In the genomic region with DNA sequence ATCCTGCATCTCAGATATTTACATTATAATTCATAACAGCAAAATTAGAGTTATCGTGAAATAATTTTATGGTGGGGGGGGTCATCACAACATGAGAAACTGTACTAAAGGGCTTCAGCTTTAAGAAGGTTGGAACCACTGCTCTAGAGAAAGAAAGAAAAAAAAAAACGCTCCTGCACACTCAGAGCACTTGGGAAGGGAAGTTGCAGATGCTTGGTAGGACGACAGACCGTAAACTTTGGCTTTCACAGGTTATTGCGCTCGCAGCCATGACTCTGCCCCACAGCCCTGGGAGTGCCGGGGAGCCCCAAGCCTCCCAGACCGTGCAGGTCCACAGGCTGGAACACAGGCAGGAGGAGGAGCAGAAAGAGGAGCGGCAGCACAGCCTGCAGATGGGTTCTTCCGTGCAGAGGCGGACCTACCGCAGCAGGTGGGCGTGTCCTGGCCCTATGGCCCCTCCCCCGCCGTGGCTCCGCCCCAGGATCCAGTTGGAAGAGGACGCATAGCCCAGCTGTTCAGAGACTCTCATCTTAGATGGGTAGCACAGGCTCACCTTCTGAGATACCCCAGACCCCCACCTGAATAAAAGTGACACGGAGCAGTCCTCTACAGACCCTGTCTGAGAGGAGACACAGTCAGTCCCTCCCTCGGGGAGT, we compare ENCODE assay signal across 8 mouse cellular contexts. TPM values are rescaled to one million over a fixed set of nuclear protein-coding genes. Genes with fewer than 3 reads are reported as not detected.
DNase-seq lines count a peak whose midpoint lies in the region; ATAC-seq lines count a peak whose summit lies in the region.

No protein-coding gene starts in this region.

- ATAC-seq in intestine, embryonic 14.5 days (replicated peaks; ENCODE audit: low FRiP score, low TSS enrichment, low read depth): peak; percentile 88
- ATAC-seq in limb, embryonic 13.5 days (ENCODE audit: low FRiP score, low read depth): peak; percentile 46; the same call in 1 of the 2 replicates
- peak; percentile 56 for ATAC-seq in midbrain, embryonic 12.5 days (ENCODE audit: low FRiP score, low read depth)
- ATAC-seq in activated CD4-positive, CD25-positive, alpha-beta regulatory T cell, adult 4 months: no peak

- H3K27ac ChIP-seq in brown adipose tissue, adult 24 weeks (replicated peaks; ENCODE audit: low read depth, low read length): no peak overlapping the region
- no peak overlapping the region for H3K27ac ChIP-seq in intestine, embryonic 14.5 days (ENCODE audit: low read depth)
- H3K27ac ChIP-seq in limb, embryonic 13.5 days: no peak overlapping the region
- no peak overlapping the region for H3K27ac ChIP-seq in midbrain, embryonic 12.5 days (replicated peaks)

- H3K4me2 ChIP-seq in intestine, embryonic 14.5 days (ENCODE audit: low read length): peak overlapping the region; percentile 47
- peak overlapping the region; percentile 59 for H3K4me2 ChIP-seq in limb, embryonic 13.5 days (replicated peaks)
- H3K4me2 ChIP-seq in midbrain, embryonic 12.5 days (replicated peaks): peak overlapping the region; percentile 48

- H3K9me3 ChIP-seq in intestine, embryonic 14.5 days (ENCODE audit: control insufficient read depth, low read length): no peaks in the 10 kb centered on the region
- no peaks in the 10 kb centered on the region for H3K9me3 ChIP-seq in limb, embryonic 13.5 days
- no peaks in the 10 kb centered on the region for H3K9me3 ChIP-seq in midbrain, embryonic 12.5 days

- H3K4me3 ChIP-seq in brown adipose tissue, adult 24 weeks (ENCODE audit: insufficient read depth, low read depth, low read length): peak overlapping the region; percentile 27; the same call in 1 of the 2 replicates
- peak overlapping the region; percentile 21 for H3K4me3 ChIP-seq in intestine, embryonic 14.5 days (ENCODE audit: low read depth, low read length)
- H3K4me3 ChIP-seq in limb, embryonic 13.5 days: peak overlapping the region; percentile 34
- H3K4me3 ChIP-seq in midbrain, embryonic 12.5 days: peak overlapping the region; percentile 32

- peak; percentile 8 for DNase-seq in NIH3T3 (ENCODE audit: low read depth)
- DNase-seq in frontal cortex, postnatal 36 days (ENCODE audit: low spot score in 2 of 2): peak; percentile 8 to 22
- peak; percentile 88 for DNase-seq in intestine, embryonic 14.5 days (ENCODE audit: low spot score)
- DNase-seq in spleen, adult 18-20 months: peak; percentile 15 to 30

- no peaks in the 10 kb centered on the region for H3K4me1 ChIP-seq in brown adipose tissue, adult 24 weeks (ENCODE audit: control insufficient read depth, insufficient read depth, insufficient read length, low read length)
- H3K4me1 ChIP-seq in intestine, embryonic 14.5 days (replicated peaks; ENCODE audit: control insufficient read depth, insufficient read depth, low read length): 0 out of 2 replicates have a peak, but pooled peaks cover 2% of the 10 kb centered on the region
- peaks cover 12% of the 10 kb centered on the region; the same call in 1 of the 2 replicates for H3K4me1 ChIP-seq in limb, embryonic 13.5 days
- peaks cover 11% of the 10 kb centered on the region; the same call in 1 of the 2 replicates for H3K4me1 ChIP-seq in midbrain, embryonic 12.5 days

- H3K36me3 ChIP-seq in intestine, embryonic 14.5 days (ENCODE audit: control insufficient read depth, insufficient read depth, low read length): no peaks in the 10 kb centered on the region
- H3K36me3 ChIP-seq in limb, embryonic 13.5 days: no peaks in the 10 kb centered on the region
- no peaks in the 10 kb centered on the region for H3K36me3 ChIP-seq in midbrain, embryonic 12.5 days

- H3K27me3 ChIP-seq in intestine, embryonic 14.5 days (replicated peaks; ENCODE audit: control insufficient read depth, insufficient read depth, low read length): no peaks in the 10 kb centered on the region
- peaks cover 10% of the 10 kb centered on the region; the same call in 1 of the 2 replicates for H3K27me3 ChIP-seq in limb, embryonic 13.5 days
- peaks cover 4% of the 10 kb centered on the region for H3K27me3 ChIP-seq in midbrain, embryonic 12.5 days

- WGBS in intestine, embryonic 14.5 days: 7% methylated on average over 19 of the region's 19 CpGs
- WGBS in limb, embryonic 13.5 days: 9% methylated on average over 19 of the region's 19 CpGs
- 10% methylated on average over 19 of the region's 19 CpGs for WGBS in midbrain, embryonic 12.5 days

- no peak overlapping the region for H3K9ac ChIP-seq in intestine, embryonic 14.5 days (ENCODE audit: low read length)
- peak overlapping the region; percentile 55; the same call in 1 of the 2 replicates for H3K9ac ChIP-seq in limb, embryonic 13.5 days
- H3K9ac ChIP-seq in midbrain, embryonic 12.5 days (replicated peaks): no peak overlapping the region

RNA-seq across cellular contexts. Expression of a gene that starts 2.9 kb away (rescaled TPM):
- polyA plus RNA-seq in brown adipose tissue, adult 24 weeks (2012; ENCODE audit: insufficient read depth, insufficient read length, missing spikeins): 7.0 and 8.0 TPM in 2 replicates
- 0.51 and 0.65 TPM in 2 replicates for polyA plus RNA-seq in intestine, embryonic 14.5 days (2014; fragmentation: Nextera tagmentation; extraction: Ambion mirVana)
- 4.8 and 5.4 TPM in 2 replicates for polyA plus RNA-seq in limb, embryonic 13.5 days (2015; fragmentation: Nextera tagmentation; extraction: Ambion mirVana)
- 0.03 and 0.12 TPM in 2 replicates for polyA plus RNA-seq in midbrain, embryonic 12.5 days (2016; fragmentation: Nextera tagmentation; extraction: Ambion mirVana)
- polyA plus RNA-seq in activated CD4-positive, CD25-positive, alpha-beta regulatory T cell, adult 4 months (2017; shearing (Covaris generic)): not detected

RNA-seq across cellular contexts. Expression of a gene that starts 34.4 kb away (rescaled TPM):
- polyA plus RNA-seq in brown adipose tissue, adult 24 weeks (2012; ENCODE audit: insufficient read depth, insufficient read length, missing spikeins): not detected in 2 replicates
- 2.5 and 3.8 TPM in 2 replicates for polyA plus RNA-seq in intestine, embryonic 14.5 days (2014; fragmentation: Nextera tagmentation; extraction: Ambion mirVana)
- polyA plus RNA-seq in limb, embryonic 13.5 days (2015; fragmentation: Nextera tagmentation; extraction: Ambion mirVana): 0.08 TPM in 1 of 2 replicates, not detected in the other
- not detected in 2 replicates for polyA plus RNA-seq in midbrain, embryonic 12.5 days (2016; fragmentation: Nextera tagmentation; extraction: Ambion mirVana)
- not detected for polyA plus RNA-seq in activated CD4-positive, CD25-positive, alpha-beta regulatory T cell, adult 4 months (2017; shearing (Covaris generic))

Comparison
In these comparisons a context has a peak if more than half of its experiments do, and no peak if none do; other contexts are left out.
1. DNase-seq: peak in every context shown above with its lines; median percentile 88 in intestine, embryonic 14.5 days; 22 in spleen, adult 18-20 months; 15 in frontal cortex, postnatal 36 days; 8 in NIH3T3.